Mouse (Mus musculus) liver, adult 2 months (tissue): ENCODE measurements around the gene Tyrp1. TPM values are rescaled to one million over a fixed set of nuclear protein-coding genes. Genes with fewer than 3 reads are reported as not detected.

Source experiments
- DNase-seq: peaks from one replicate; pipeline ENCODE4 v3.0.0-alpha.2; 2011; ENCODE audit warnings: low read depth, low spot score; ENCODE audit errors: extremely low read depth
- H3K27ac ChIP-seq: fragments of 200-500 bp; replicated peaks from 2 replicates; pipeline ENCODE4 v1.5.1; 2012; ENCODE audit warnings: low read depth, mild to moderate bottlenecking, control low read depth, inconsistent platforms, low read length; ENCODE audit not compliant: insufficient read depth
- H3K27me3 ChIP-seq: fragments of 200-500 bp; 2 replicates; pipeline ENCODE4 v1.6.1; 2012; ENCODE audit warnings: mild to moderate bottlenecking, moderate library complexity, low read length, inconsistent platforms; ENCODE audit not compliant: control insufficient read depth, insufficient read depth
- H3K36me3 ChIP-seq: fragments of 200-500 bp; 2 replicates; pipeline ENCODE4 v1.6.1; 2012; ENCODE audit warnings: low read length, inconsistent platforms; ENCODE audit not compliant: control insufficient read depth, insufficient read depth
- H3K4me1 ChIP-seq: fragments of 200-500 bp; 2 replicates; pipeline ENCODE4 v1.6.1; 2011; ENCODE audit warnings: low read length; ENCODE audit not compliant: control insufficient read depth, insufficient read depth
- H3K4me3 ChIP-seq: fragments of 200-500 bp; 2 replicates; pipeline ENCODE4 v1.5.1; 2011; ENCODE audit warnings: low read depth, mild to moderate bottlenecking, control low read depth, low read length, moderate library complexity; ENCODE audit not compliant: insufficient read depth
- H3K79me2 ChIP-seq: fragments of 200-500 bp; 2 replicates; pipeline ENCODE4 v1.6.1; 2012; ENCODE audit warnings: inconsistent platforms, mild to moderate bottlenecking, low read length, moderate library complexity; ENCODE audit not compliant: control insufficient read depth, insufficient read depth
- H3K9ac ChIP-seq: fragments of 200-500 bp; 2 replicates; pipeline ENCODE4 v1.6.1; 2012; ENCODE audit warnings: low read depth, mild to moderate bottlenecking, control low read depth, inconsistent platforms, low read length
- CTCF ChIP-seq: fragments of 200-500 bp; IDR thresholded peaks from 2 replicates; pipeline ENCODE4 v1.5.1; 2011; ENCODE audit warnings: low read depth, low read length, control low read depth
- POLR2A ChIP-seq: fragments of 200-500 bp; IDR thresholded peaks from 2 replicates; pipeline ENCODE4 v1.6.1; 2011; ENCODE audit warnings: low read length, control low read depth; ENCODE audit not compliant: insufficient read depth; ENCODE audit errors: extremely low read depth
- WGBS: fragments of 180-500 bp; shearing (Covaris S2); methylation state at CpG from one replicate; pipeline ENCODE4 v1.1.7; 2018; 5-methylcytosine and 5-hydroxymethylcytosine counted together
- polyA plus RNA-seq: library from polyadenylated mRNA; depleted of rRNA; stranded (reverse); fragments of >200 nt; gene quantifications from 2 replicates; pipeline ENCODE4 v1.2.3, GENCODE M21; 2012
- total RNA-seq: library from RNA; depleted of rRNA; stranded (reverse); fragments of >200 nt; gene quantifications from 2 replicates; pipeline ENCODE4 v1.2.3, GENCODE M21; 2014

The Tyrp1 gene
- total and polyA plus RNA-seq, 2 experiments = not detected

DNA sequence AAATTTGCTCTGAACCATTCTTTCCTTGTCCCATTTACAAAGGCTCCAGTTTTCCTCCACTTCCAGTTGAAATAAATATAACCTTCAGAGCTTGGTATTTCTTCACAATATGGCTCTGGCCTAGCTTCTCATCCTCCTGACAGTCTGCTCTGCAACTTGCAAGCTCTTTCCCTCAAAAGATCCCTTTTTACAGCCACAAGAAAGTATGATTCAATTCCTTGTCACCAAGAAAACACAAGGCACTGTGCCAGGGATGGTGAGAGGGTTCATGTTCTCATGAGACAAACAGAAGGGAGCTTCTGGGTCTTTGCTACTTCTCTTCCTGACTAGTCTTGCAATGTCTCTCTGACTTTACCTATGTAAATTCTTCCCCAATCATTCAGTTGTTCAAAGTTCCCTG, 9.8 kb downstream of the Tyrp1 start:
- H3K4me1 ChIP-seq = no peaks in the 10 kb centered on the region
- no peak overlapping the region for H3K27ac ChIP-seq
- H3K79me2 ChIP-seq = no peaks in the 10 kb centered on the region

DNA sequence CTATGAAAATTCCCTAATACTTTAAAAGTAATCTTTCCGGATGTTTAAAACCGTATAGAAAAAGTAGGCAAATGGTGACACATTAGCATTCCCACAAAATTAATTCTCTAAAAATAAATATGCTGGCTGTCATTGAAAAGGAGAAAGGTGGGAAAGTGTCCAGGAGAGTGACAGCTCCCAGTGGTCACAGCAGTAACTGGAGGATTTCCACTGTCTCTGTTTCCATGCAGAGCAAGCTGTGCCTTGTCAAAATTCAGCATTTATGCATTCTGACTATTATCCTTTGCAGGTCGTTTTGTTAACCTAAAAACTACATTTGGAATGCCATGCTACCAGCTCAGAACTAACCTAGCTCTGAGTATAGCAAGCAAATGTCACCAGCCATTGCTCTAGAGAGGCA, 12.1 kb downstream of the Tyrp1 start:
- 68% methylated on average over 3 of the region's 3 CpGs for WGBS
- TF ChIP-seq CTCF = no peak
- no peak for TF ChIP-seq POLR2A
- Histone ChIP-seq H3K27me3 (no peaks in the 10 kb centered on the region), H3K36me3 (no peaks in the 10 kb centered on the region), H3K79me2 (no peaks in the 10 kb centered on the region), H3K4me3 (no peak overlapping the region), H3K4me1 (no peaks in the 10 kb centered on the region), H3K27ac (no peak overlapping the region), H3K9ac (no peak overlapping the region)
- no peak for DNase-seq

More for the DNA sequence above, 9.8 kb downstream of the Tyrp1 start:
- H3K4me3 ChIP-seq = no peak overlapping the region
- H3K9ac ChIP-seq = no peak overlapping the region
- H3K36me3 ChIP-seq = no peaks in the 10 kb centered on the region
- no peaks in the 10 kb centered on the region for H3K27me3 ChIP-seq
- no peak for DNase-seq
- no peak for TF ChIP-seq POLR2A
- no peak for TF ChIP-seq CTCF

DNA sequence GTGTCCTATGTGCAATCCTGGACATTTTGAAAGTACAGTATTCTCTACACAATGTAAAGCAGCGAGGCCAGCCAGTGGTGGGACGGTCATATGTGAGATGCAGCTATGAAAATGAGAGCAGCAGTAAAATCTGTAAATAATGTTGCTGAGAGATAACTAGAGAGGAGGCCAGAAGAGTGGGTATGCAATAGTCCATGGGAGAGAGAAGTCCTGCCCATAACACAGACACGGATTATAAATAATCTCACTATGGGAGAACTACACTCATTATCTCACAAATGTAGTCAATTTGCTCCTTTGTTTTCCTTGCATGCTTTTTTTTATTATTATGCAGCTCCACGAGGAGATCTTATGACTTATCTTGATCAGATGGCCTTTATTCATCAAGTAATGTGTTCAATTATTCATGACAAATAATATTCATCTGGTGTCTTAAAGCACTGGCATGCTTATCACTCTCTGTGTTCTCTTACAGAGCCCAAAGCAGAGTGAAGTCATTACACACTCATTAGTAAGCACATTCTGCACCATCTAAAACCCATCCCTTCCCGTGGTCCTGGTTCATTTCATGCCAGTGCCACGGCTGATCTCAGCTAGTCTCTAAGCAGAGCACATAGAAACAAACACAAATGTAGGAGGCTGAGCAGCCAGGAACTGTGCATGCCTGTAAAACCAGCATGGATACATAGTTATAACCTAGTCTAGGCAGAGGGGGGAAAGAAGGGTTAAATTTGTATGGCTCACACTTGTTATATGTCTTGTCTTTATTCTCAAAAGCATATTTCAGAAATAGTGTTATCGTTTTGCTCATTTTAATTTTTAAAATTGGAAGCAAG, 18.9 kb downstream of the Tyrp1 start:
- Histone ChIP-seq H3K79me2 (no peaks in the 10 kb centered on the region), H3K9ac (no peak overlapping the region), H3K36me3 (no peaks in the 10 kb centered on the region), H3K4me3 (no peak overlapping the region), H3K4me1 (no peaks in the 10 kb centered on the region), H3K27ac (no peak overlapping the region), H3K27me3 (no peaks in the 10 kb centered on the region)
- DNase-seq = no peak
- TF ChIP-seq CTCF (no peak), POLR2A (no peak)
- WGBS = 80% methylated on average over 7 of the region's 7 CpGs

DNA sequence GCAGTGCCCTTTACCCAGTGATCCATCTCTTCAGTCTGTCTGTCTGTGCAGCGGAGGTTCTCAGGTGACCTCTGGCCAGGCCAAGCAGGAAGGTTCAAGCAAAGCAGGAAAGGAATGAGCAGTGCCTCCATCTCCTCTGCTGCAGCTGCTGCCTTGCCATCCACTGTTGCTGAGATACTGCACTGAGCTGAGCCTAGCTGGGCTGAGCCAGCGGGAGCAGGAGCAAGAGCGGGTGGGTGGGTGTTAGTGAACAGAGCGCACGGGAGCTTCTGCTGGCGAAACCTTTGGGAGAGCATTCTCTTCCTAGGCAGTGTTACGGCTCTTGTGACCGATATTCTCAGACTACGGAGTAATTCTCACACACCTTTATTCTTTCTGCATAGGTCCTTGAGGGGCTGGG, 21.6 kb downstream of the Tyrp1 start:
- WGBS = 81% methylated on average over 9 of the region's 9 CpGs
- H3K4me3 ChIP-seq = no peak overlapping the region
- H3K27me3 ChIP-seq = no peaks in the 10 kb centered on the region
- H3K79me2 ChIP-seq = no peaks in the 10 kb centered on the region
- H3K4me1 ChIP-seq = no peaks in the 10 kb centered on the region
- H3K27ac ChIP-seq = no peak overlapping the region
- TF ChIP-seq POLR2A = no peak
- no peak for TF ChIP-seq CTCF
- DNase-seq = no peak
- no peaks in the 10 kb centered on the region for H3K36me3 ChIP-seq
- H3K9ac ChIP-seq = no peak overlapping the region

DNA sequence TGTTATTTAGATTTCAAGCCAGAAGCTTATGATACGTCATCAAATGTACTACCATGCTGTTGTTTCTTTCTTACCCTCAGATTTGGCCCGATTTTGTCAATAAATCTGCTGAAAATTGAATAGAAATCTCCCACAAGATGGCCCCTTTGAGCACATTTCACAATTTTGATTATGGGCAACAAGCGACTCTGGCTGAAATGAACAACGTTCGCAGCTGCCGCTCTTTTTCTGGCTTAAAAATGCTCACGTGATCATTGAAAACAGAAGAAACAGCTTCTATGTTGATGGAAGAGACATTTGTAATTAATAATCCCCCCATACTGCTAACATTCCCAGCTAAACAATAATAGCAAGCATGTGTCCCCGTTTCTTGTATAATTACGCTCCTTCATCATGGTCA, 29.0 kb downstream of the Tyrp1 start:
- DNase-seq = no peak
- 91% methylated on average over 9 of the region's 9 CpGs for WGBS
- H3K4me1 ChIP-seq = no peaks in the 10 kb centered on the region

DNA sequence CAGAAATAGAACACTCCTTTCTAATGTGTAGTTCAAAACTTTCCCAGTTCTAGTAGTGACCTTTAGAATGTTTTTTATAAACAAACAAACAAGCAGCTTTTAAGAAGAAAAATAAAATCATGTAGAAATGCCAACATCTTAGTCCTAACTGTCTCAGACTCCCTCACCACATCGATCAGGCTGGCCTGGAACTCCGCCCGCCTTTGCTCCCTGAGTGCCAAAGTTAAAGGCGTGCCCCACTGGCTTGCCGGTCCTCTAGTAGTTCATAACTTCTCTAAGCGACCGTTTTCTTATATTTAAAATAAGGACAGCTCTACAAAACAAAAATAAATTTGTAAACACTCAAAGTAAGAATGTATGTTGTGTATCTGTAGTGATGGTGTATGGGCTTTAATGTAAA, 30.0 kb downstream of the Tyrp1 start:
- H3K36me3 ChIP-seq = no peaks in the 10 kb centered on the region
- H3K27ac ChIP-seq = no peak overlapping the region
- H3K27me3 ChIP-seq = no peaks in the 10 kb centered on the region
- no peaks in the 10 kb centered on the region for H3K4me1 ChIP-seq
- H3K4me3 ChIP-seq = no peak overlapping the region
- WGBS = 67% methylated on average over 7 of the region's 7 CpGs
- TF ChIP-seq CTCF (no peak), POLR2A (no peak)
- no peak overlapping the region for H3K9ac ChIP-seq
- no peaks in the 10 kb centered on the region for H3K79me2 ChIP-seq
- DNase-seq = no peak

More for the DNA sequence above, 29.0 kb downstream of the Tyrp1 start:
- Histone ChIP-seq H3K79me2 (no peaks in the 10 kb centered on the region), H3K27ac (no peak overlapping the region), H3K9ac (no peak overlapping the region), H3K27me3 (no peaks in the 10 kb centered on the region), H3K36me3 (no peaks in the 10 kb centered on the region), H3K4me3 (no peak overlapping the region)
- TF ChIP-seq CTCF = no peak
- TF ChIP-seq POLR2A = no peak
